Mouse (Mus musculus): ENCODE results near the gene Slc37a3.

Slc37a3 gene

GRCm38 (mm10) chr6:39317854-39318630, 59.4 kb downstream of the Slc37a3 start:
- no peak for DNase-seq

- no peak for DNase-seq
Observed at GRCm38 (mm10) chr6:39316089-39316488, 61.4 kb downstream of the Slc37a3 start.

- no peak for DNase-seq
Observed at GRCm38 (mm10) chr6:39314461-39314860, 63.0 kb downstream of the Slc37a3 start.

GRCm38 (mm10) chr6:39311786-39312185, 65.7 kb downstream of the Slc37a3 start:
- no peak for DNase-seq

- DNase-seq: no peak
Observed at GRCm38 (mm10) chr6:39304371-39304874, 73.1 kb downstream of the Slc37a3 start.

GRCm38 (mm10) chr6:39301484-39301883, 76.0 kb downstream of the Slc37a3 start:
- peak; percentile 38 for DNase-seq

- no peak for DNase-seq
Observed at GRCm38 (mm10) chr6:39297079-39297478, 80.4 kb downstream of the Slc37a3 start.

GRCm38 (mm10) chr6:39296474-39296873, 81.0 kb downstream of the Slc37a3 start:
- peak; percentile 62 for DNase-seq

- peak; percentile 49 for DNase-seq
Observed at GRCm38 (mm10) chr6:39295727-39296411, 81.6 kb downstream of the Slc37a3 start.

GRCm38 (mm10) chr6:39289721-39290120, 87.8 kb downstream of the Slc37a3 start:
- DNase-seq: no peak

- DNase-seq: no peak
Observed at GRCm38 (mm10) chr6:39287782-39288181, 89.7 kb downstream of the Slc37a3 start.

- peak; percentile 58 for DNase-seq
Observed at GRCm38 (mm10) chr6:39286732-39287083, 90.8 kb downstream of the Slc37a3 start.

- peak; percentile 64 for DNase-seq
Observed at GRCm38 (mm10) chr6:39286053-39286731, 91.3 kb downstream of the Slc37a3 start.

GRCm38 (mm10) chr6:39284836-39285235, 92.6 kb downstream of the Slc37a3 start:
- DNase-seq: no peak

All from thymus, postnatal 14 days (tissue).